Mouse (Mus musculus) heart, embryonic 16.5 days (tissue): Measurements from ENCODE around the gene Zdhhc5. TPM values are rescaled to one million over a fixed set of nuclear protein-coding genes. Genes with fewer than 3 reads are reported as not detected.
A peak's percentile ranks its signal among the peaks of the same experiment; 100 is the strongest.
"Not testable (repeated sequence)": the region's sequence is repeated elsewhere in the genome, so short reads cannot be mapped to it uniquely, and the experiment has no call there.

ENCODE experiments used
- ATAC-seq: fragments of 200-750 bp; cut with Nextera tagmentation; replicated peaks from 2 replicates; pipeline ENCODE4 v1.8.0; 2017; ENCODE audit warnings: moderate number of reproducible peaks; ENCODE audit not compliant: insufficient read depth, low FRiP score; ENCODE audit errors: extremely low read depth
- H3K27ac ChIP-seq: fragments of 300-500 bp; sonication (generic); 2 replicates; pipeline ENCODE4 v1.5.1; 2014; ENCODE audit warnings: mild to moderate bottlenecking, low read length, control low read depth, moderate library complexity
- H3K27me3 ChIP-seq: fragments of 300-500 bp; sonication (generic); 2 replicates; pipeline ENCODE4 v1.6.1; 2014; ENCODE audit warnings: low read length, mixed read lengths; ENCODE audit not compliant: control insufficient read depth, insufficient read depth
- H3K36me3 ChIP-seq: fragments of 300-500 bp; sonication (generic); 2 replicates; pipeline ENCODE4 v1.6.1; 2014; ENCODE audit not compliant: control insufficient read depth, insufficient read depth
- H3K4me1 ChIP-seq: fragments of 300-500 bp; sonication (generic); 2 replicates; pipeline ENCODE4 v1.6.1; 2014; ENCODE audit warnings: low read length, mixed read lengths; ENCODE audit not compliant: control insufficient read depth, insufficient read depth
- H3K4me2 ChIP-seq: fragments of 300-500 bp; sonication (generic); 2 replicates; pipeline ENCODE4 v1.6.1; 2014; ENCODE audit warnings: low read depth, mild to moderate bottlenecking, control low read depth, low read length
- H3K4me3 ChIP-seq: fragments of 300-500 bp; sonication (generic); 2 replicates; pipeline ENCODE4 v1.5.1; 2014; ENCODE audit warnings: mild to moderate bottlenecking, control low read depth, low read length
- H3K9ac ChIP-seq: fragments of 300-500 bp; sonication (generic); 2 replicates; pipeline ENCODE4 v1.6.1; 2014; ENCODE audit warnings: low read length, control low read depth
- H3K9me3 ChIP-seq: fragments of 300-500 bp; sonication (generic); replicated peaks from 2 replicates; pipeline ENCODE4 v1.6.1; 2016; ENCODE audit warnings: low read length; ENCODE audit not compliant: control insufficient read depth
- WGBS: fragments of 180-500 bp; shearing (Covaris S2); extraction: QIAGEN DNeasy Blood & Tissue Kit; methylation state at CpG from one replicate; pipeline ENCODE4 v1.1.7; 2014; 5-methylcytosine and 5-hydroxymethylcytosine counted together
- polyA plus RNA-seq: library from polyadenylated mRNA; unstranded; fragments of >200 nt; fragmentation: Nextera tagmentation; extraction: Ambion mirVana; gene quantifications from 2 replicates; pipeline ENCODE4 v1.2.1, GENCODE M21; 2015

Zdhhc5 gene
- polyA plus RNA-seq, 1 experiment from 2014 or later, result 21.7 TPM

DNA sequence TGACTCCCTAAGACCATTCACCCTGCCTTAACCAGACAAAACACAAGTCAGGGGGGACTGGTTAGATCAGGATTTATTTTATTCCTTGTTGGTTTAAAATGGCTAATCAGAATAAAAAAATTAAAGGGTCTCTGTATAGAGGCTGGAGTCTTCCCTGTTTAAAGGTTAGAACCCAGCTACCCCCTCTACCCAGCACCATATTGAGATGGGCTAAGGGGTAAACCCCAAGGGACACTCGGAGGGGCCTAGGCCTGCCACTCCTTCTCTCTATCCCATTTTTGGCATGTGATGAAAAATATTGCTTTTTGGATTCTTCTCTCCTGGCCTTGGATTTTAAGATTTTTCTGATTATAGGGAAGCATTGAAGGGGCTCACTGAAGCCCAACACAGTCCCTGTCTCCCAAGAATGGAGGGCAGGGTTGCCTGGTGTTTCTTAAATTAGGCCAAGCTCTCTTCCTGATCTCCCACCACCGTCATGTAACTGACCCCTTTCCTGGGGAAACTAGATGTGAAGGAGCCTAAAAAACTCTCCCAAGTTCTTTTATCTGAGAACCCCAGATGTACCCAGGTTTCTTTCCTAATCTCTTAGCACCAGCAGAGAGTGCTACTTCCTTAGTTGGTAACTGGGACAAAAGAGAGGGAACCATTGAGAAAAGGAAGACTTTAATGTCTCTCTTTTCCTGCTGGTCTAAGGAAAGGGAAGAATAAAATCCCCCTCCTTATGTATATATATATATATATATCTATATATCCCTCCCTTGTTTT, 26.7 kb downstream of the Zdhhc5 start:
- WGBS, result 76% methylated on average over 2 of the region's 2 CpGs
- no peaks in the 10 kb centered on the region for H3K4me1 ChIP-seq
- no peaks in the 10 kb centered on the region for H3K27me3 ChIP-seq
- H3K4me3 ChIP-seq, result no peak overlapping the region
- H3K9me3 ChIP-seq, result no peaks in the 10 kb centered on the region
- no peak overlapping the region for H3K27ac ChIP-seq
- peaks cover 67% of the 10 kb centered on the region for H3K36me3 ChIP-seq
- no peak overlapping the region for H3K9ac ChIP-seq
- no peak for ATAC-seq
- H3K4me2 ChIP-seq, result no peak overlapping the region

DNA sequence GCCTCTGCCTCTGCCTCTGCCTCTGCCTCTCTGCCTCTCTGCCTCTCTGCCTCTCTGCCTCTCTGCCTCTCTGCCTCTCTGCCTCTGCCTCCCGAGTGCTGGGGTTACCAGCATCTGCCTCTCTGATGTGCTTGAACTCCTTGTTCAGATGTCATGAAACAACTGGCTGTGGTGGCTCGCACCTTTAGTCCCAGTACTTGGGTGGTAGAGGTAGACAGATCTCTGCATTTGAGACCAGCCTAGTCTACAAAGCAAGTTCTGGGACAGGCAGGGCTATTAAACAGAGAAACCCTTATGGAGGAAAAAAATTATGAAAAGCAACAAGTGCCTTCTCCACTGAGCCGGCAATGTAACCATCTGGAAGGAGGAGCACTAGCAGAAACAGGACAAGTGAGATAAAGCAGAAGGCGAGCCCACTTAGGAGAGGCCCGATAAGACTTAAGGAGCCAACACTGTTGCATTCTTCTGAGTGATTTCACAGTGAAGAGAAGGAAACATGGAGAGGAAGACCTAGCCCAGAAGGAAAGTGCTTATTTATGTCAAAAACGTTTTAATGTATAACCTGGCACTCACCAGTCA, 32.3 kb downstream of the Zdhhc5 start:
- WGBS, result 32% methylated on average over 6 of the region's 6 CpGs
- peaks cover 12% of the 10 kb centered on the region; the same call in 1 of the 2 replicates for H3K4me1 ChIP-seq
- no peak for ATAC-seq
- H3K4me3 ChIP-seq, result no peak overlapping the region
- H3K36me3 ChIP-seq, result peaks cover 29% of the 10 kb centered on the region; the same call in 1 of the 2 replicates
- no peak overlapping the region for H3K27ac ChIP-seq
- H3K27me3 ChIP-seq, result no peaks in the 10 kb centered on the region
- no peak overlapping the region for H3K4me2 ChIP-seq
- no peak overlapping the region for H3K9ac ChIP-seq
- no peaks in the 10 kb centered on the region for H3K9me3 ChIP-seq

DNA sequence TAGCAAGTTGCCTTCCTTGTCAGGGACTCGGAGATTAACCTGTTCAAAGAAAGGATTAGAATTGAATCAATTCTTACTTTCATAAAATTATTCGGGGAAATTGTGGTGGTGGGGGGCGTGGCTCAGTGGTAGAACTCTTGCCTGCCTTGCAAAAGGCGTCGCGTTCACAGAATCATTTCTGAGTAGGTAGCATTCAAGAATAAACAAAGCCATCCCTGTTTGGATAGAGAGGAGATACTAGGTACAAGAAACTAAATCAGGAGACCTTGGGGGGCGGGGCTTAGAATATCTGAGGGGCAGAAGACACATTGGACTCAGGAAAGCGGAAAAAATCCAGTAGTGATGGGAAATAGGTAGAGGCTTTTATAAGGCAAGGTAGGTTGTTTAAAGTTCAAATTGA, 36.0 kb downstream of the Zdhhc5 start, which contains the start of gene Tmx2:
TSS of gene Tmx2 (minus strand) at position 125 of the 400 bp plus-strand sequence.
- WGBS, result 14% methylated on average over 8 of the region's 8 CpGs
- H3K4me2 ChIP-seq, result peak within 1 kb of the TSS; percentile 77
- peaks cover 20% of the 10 kb centered on the region for H3K4me1 ChIP-seq
- H3K27me3 ChIP-seq, result no peaks in the 10 kb centered on the region
- ATAC-seq, result no peak
- 0 out of 2 replicates have a peak within 1 kb of the TSS, but pooled peaks have one; percentile 47 for H3K27ac ChIP-seq
- peaks cover 15% of the 10 kb centered on the region for H3K36me3 ChIP-seq
- peak within 1 kb of the TSS; percentile 84 for H3K4me3 ChIP-seq
- no peaks in the 10 kb centered on the region for H3K9me3 ChIP-seq
- peak within 1 kb of the TSS; percentile 80 for H3K9ac ChIP-seq

DNA sequence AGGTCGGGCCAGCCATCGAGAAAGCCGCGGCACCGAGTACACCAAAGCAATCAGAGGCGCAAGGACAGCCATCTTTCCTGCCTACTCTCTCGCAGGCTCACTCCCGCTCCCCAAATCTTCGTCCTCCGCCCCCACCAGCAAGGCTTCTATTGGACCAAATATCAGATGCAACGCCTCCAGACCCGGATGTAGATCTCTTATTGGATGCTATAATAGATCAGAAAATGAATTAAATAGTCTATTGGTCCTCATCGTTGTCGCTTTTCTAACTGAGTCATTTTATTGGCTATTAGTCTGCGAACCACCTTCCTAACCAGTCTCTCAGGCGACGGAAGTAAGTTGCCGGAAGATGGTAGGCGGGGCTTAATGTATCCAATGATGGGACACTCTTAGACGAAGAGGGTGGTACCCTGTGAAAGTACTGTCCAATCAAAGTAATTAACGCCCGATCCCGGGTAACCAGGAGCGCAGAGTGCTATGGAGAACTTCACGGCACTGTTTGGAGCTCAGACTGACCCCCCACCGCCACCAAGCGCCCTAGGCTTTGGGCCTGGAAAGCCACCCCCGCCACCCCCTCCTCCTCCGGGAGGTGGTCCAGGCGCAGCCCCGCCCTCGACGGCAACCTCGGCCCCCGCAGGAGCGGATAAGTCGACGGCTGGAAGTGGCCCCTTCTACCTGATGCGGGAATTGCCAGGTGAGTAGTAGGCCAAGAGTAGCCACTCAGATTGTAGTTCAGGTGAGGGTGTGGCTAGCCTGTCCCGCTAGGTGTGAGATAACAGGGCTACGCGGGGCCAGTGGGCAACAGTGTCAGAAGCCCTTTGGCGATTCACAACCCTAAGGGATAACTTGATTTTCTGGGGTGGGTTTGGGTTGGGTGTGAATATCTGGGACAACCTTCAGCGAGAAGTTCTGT, 36.8 kb downstream of the Zdhhc5 start, which contains the start of the genes Gm28635 and Med19:
TSS of gene Gm28635 (minus strand) at position 74 of the 913 bp plus-strand sequence.
TSS of gene Med19 (plus strand) at position 435 of the 913 bp plus-strand sequence.
- peak within 1 kb of the TSS; percentile 72 for H3K27ac ChIP-seq
- peaks cover 19% of the 10 kb centered on the region for H3K36me3 ChIP-seq
- WGBS, result under 1% methylated on average over 44 of the region's 44 CpGs
- H3K9ac ChIP-seq, result peak within 1 kb of the TSS; percentile 80
- no peaks in the 10 kb centered on the region for H3K9me3 ChIP-seq
- H3K27me3 ChIP-seq, result no peaks in the 10 kb centered on the region
- peak within 1 kb of the TSS; percentile 77 for H3K4me2 ChIP-seq
- H3K4me3 ChIP-seq, result peak within 1 kb of the TSS; percentile 84
- ATAC-seq, result peak; percentile 99
- H3K4me1 ChIP-seq, result peaks cover 20% of the 10 kb centered on the region

DNA sequence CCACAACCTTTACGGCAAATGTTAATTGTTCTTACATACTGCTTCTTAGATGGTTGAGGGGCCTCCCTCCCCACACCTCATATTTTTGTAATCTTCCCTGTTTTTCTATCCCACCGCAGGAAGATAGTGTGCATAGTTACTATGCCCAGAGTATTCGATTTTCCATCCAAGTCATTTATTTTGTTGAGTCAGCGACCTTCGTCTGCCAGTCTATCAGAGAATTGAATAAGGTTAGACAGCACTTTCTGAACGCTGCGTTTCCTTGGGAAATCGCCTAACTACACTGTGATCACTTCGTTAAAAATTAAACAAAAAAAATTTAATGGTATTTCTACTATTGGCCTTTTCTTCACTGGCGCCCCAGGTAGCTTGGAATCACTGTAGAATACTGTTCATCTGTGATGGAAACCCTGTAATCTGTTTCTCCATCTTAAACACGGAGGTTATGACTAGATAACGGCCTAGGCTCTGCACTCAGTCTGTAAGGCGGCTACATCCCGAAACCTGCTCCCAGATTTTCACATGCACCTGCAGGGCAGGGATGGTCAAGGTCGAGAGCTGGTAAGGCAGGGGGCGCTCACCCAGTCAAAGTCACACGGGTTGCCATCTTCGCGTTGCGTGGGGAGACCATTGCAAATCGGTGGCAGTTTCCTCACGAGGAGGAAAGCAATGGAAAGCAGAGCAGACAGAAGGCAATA, 37.6 kb downstream of the Zdhhc5 start:
- Histone ChIP-seq H3K27ac (peak overlapping the region; percentile 72), H3K36me3 (peaks cover 27% of the 10 kb centered on the region), H3K4me1 (peaks cover 17% of the 10 kb centered on the region), H3K27me3 (no peaks in the 10 kb centered on the region), H3K4me2 (peak overlapping the region; percentile 70), H3K9ac (peak overlapping the region; percentile 75), H3K4me3 (peak overlapping the region; percentile 84), H3K9me3 (no peaks in the 10 kb centered on the region)
- WGBS, result 8% methylated on average over 22 of the region's 22 CpGs
- peak; percentile 57 for ATAC-seq

DNA sequence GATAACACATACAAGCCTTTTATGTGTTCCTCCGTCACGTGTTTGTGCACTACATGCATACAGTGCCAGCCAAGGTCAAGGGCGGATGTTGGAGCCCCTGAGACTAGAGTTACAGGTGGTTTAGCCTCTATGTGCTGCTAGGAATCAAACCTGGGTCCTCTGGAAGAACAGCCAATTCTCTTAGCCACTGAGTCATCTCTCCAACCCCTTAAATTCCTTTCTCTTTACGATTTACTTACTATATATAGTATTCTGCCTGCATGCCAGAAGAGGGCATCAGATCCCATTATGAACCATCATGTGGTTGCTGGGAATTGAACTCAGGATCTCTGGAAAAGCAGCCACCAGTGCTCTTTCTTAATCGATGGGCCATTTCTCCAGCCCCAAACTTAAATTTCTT, 43.4 kb downstream of the Zdhhc5 start:
- peaks cover 22% of the 10 kb centered on the region for H3K36me3 ChIP-seq
- not testable (repeated sequence) for H3K4me2 ChIP-seq

DNA sequence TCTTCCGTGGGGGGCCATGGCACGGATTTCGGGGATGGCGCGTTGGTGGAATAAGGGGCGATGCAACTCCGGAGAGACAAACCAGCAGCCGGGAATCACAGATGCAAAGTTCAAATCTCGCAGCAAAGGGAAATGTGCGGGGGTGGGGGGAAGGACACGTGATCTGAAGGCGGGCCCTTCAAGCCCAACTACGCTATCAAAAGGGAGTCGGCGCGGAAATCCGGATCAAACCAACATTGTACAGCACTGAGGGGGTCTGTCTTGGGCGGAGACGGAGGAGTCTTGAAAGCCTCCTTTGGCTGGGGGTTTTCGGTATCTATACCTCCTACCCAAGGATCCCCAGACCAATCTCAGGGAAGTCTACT, 44.4 kb downstream of the Zdhhc5 start, which contains the start of gene Selenoh:
TSS of gene Selenoh (minus strand) at position 202 of the 365 bp plus-strand sequence.
- peak within 1 kb of the TSS; percentile 98 for H3K9ac ChIP-seq
- peak within 1 kb of the TSS; percentile 99 for H3K4me3 ChIP-seq
- peaks cover 22% of the 10 kb centered on the region for H3K36me3 ChIP-seq
- H3K27me3 ChIP-seq, result no peaks in the 10 kb centered on the region
- peak within 1 kb of the TSS; percentile 85 for H3K4me2 ChIP-seq
- no peaks in the 10 kb centered on the region for H3K9me3 ChIP-seq
- H3K27ac ChIP-seq, result peak within 1 kb of the TSS; percentile 94
- peak; percentile 92 for ATAC-seq
- 0% methylated on average over 20 of the region's 20 CpGs for WGBS
- H3K4me1 ChIP-seq, result peaks cover 14% of the 10 kb centered on the region

More for the DNA sequence above, 43.4 kb downstream of the Zdhhc5 start:
- not testable (repeated sequence) for H3K4me3 ChIP-seq, ATAC-seq, H3K27ac ChIP-seq, H3K9me3 ChIP-seq, H3K9ac ChIP-seq, H3K27me3 ChIP-seq
- WGBS, result 58% methylated on average over 4 of the region's 5 CpGs
- peaks cover 16% of the 10 kb centered on the region for H3K4me1 ChIP-seq

DNA sequence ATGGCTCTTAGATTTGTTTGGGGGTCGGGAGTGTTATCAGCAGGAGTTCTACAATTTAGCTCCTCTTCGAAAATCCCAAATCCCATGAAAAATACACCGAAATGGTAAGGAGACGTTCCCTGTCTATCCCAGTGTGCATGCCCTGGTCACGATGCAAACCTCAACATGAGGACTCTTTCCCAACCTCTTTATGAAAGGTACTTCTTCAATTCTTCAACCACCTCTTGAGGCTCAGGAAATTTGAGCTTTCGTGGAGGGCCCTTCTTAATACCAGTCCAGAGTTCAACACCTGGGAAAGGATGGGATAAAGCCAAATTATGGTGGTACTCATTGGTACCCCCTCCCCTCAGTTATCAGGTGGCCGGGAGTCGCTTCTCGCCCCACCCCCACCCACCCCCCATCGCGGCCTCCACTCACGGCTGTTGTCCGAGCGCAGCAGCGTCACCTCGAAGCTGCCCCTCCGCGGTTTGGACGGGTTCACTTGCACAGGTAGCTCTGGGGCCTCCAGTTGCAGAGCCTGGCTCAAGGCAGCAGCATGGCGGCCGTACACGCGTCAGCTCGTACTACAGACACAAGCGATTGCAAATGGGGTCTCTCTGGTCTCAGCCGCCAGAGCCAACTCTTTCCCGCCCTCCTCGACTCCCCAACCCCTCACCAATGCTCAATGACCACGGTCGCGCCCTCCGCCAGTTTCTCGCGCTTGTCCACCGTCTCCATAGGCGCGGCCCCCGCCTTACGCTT, 45.0 kb downstream of the Zdhhc5 start:
- Histone ChIP-seq H3K9ac (peak overlapping the region; percentile 98), H3K4me1 (peaks cover 14% of the 10 kb centered on the region), H3K27me3 (no peaks in the 10 kb centered on the region), H3K4me3 (peak overlapping the region; percentile 99), H3K4me2 (peak overlapping the region; percentile 85), H3K27ac (peak overlapping the region; percentile 94), H3K36me3 (peaks cover 18% of the 10 kb centered on the region), H3K9me3 (no peaks in the 10 kb centered on the region)
- ATAC-seq, result peak; percentile 52
- WGBS, result 3% methylated on average over 39 of the region's 39 CpGs
